Mouse (Mus musculus) CD4-positive, CD25-positive, alpha-beta regulatory T cell, adult 4 months (primary cell): ENCODE results near the gene Tmem131l. TPM values are rescaled to one million over a fixed set of nuclear protein-coding genes. Genes with fewer than 3 reads are reported as not detected.

Experiments
- ATAC-seq: one replicate; pipeline ENCODE4 v1.8.0; 2017
- polyA plus RNA-seq, 2 experiments: library from polyadenylated mRNA; unstranded; fragments of 100-300 nt; shearing (Covaris generic); gene quantifications; one replicate each; pipeline ENCODE4 v1.2.1; 2017

Gene Tmem131l
- 10 to 100 TPM; 41.2 to 45.2 TPM for polyA plus RNA-seq

- ATAC-seq = peak; percentile 48
These were observed at the start of gene Tmem131l for GRCm38 (mm10) chr3:84039646-84040475. Tmem131l (minus strand) TSS chr3:84040175.

GRCm38 (mm10) chr3:84086921-84087320, 46.9 kb upstream of the Tmem131l start:
- ATAC-seq = no peak

- no peak for ATAC-seq
These were observed 46.4 kb upstream of the Tmem131l start for GRCm38 (mm10) chr3:84086337-84086736.

GRCm38 (mm10) chr3:84085429-84085828, 45.5 kb upstream of the Tmem131l start:
- no peak for ATAC-seq

- no peak for ATAC-seq
These were observed 41.3 kb upstream of the Tmem131l start for GRCm38 (mm10) chr3:84081208-84081722.

GRCm38 (mm10) chr3:84080074-84080473, 40.1 kb upstream of the Tmem131l start:
- ATAC-seq = no peak

GRCm38 (mm10) chr3:84077505-84077904, 37.5 kb upstream of the Tmem131l start:
- no peak for ATAC-seq

- ATAC-seq = no peak
These were observed 36.8 kb upstream of the Tmem131l start for GRCm38 (mm10) chr3:84076543-84077332.

GRCm38 (mm10) chr3:84075516-84075915, 35.5 kb upstream of the Tmem131l start:
- ATAC-seq = peak; percentile 90

- no peak for ATAC-seq
These were observed 34.8 kb upstream of the Tmem131l start for GRCm38 (mm10) chr3:84074777-84075176.

- no peak for ATAC-seq
These were observed 31.7 kb upstream of the Tmem131l start for GRCm38 (mm10) chr3:84071641-84072040.

- ATAC-seq = no peak
These were observed 30.8 kb upstream of the Tmem131l start for GRCm38 (mm10) chr3:84070811-84071210.

- ATAC-seq = peak; percentile 71
These were observed 29.1 kb upstream of the Tmem131l start for GRCm38 (mm10) chr3:84068831-84069709.

GRCm38 (mm10) chr3:84065825-84066224, 25.9 kb upstream of the Tmem131l start:
- ATAC-seq = peak; percentile 70

GRCm38 (mm10) chr3:84063369-84063914, 23.5 kb upstream of the Tmem131l start:
- no peak for ATAC-seq

- ATAC-seq = no peak
These were observed 21.8 kb upstream of the Tmem131l start for GRCm38 (mm10) chr3:84061523-84062453.

GRCm38 (mm10) chr3:84060946-84061345, 21.0 kb upstream of the Tmem131l start:
- no peak for ATAC-seq

- no peak for ATAC-seq
These were observed 20.2 kb upstream of the Tmem131l start for GRCm38 (mm10) chr3:84060128-84060527.

- no peak for ATAC-seq
These were observed 19.7 kb upstream of the Tmem131l start for GRCm38 (mm10) chr3:84059676-84060075.

GRCm38 (mm10) chr3:84059261-84059660, 19.3 kb upstream of the Tmem131l start:
- ATAC-seq = no peak

- no peak for ATAC-seq
These were observed 8.8 kb upstream of the Tmem131l start for GRCm38 (mm10) chr3:84048729-84049175.
